Mouse (Mus musculus) brain, adult 10 weeks (tissue): ENCODE results near the gene Ccl26. TPM values are rescaled to one million over a fixed set of nuclear protein-coding genes. Genes with fewer than 3 reads are reported as not detected.

Experiments used
- polyA plus RNA-seq: library from polyadenylated mRNA; stranded (reverse); fragments of 350-450 nt; fragmentation: Illumina TruSeq; extraction: RNeasy Lipid Tissue Mini Kit (QIAGEN cat#74804); gene quantifications from one replicate; pipeline ENCODE4 v1.2.3, GENCODE M21; 2015; ENCODE audit warnings: low read depth, low replicate concordance

The Ccl26 gene
- not detected for polyA plus RNA-seq

GRCm38 (mm10) chr5:135563469-135563868, at the start of gene Ccl26:
Gene Ccl26, minus strand, starts transcription at chr5:135563569.

GRCm38 (mm10) chr5:135573006-135573405, 9.6 kb upstream of the Ccl26 start, which contains the start of gene Ccl24:
Gene Ccl24, minus strand, starts transcription at chr5:135573049.

DNA sequence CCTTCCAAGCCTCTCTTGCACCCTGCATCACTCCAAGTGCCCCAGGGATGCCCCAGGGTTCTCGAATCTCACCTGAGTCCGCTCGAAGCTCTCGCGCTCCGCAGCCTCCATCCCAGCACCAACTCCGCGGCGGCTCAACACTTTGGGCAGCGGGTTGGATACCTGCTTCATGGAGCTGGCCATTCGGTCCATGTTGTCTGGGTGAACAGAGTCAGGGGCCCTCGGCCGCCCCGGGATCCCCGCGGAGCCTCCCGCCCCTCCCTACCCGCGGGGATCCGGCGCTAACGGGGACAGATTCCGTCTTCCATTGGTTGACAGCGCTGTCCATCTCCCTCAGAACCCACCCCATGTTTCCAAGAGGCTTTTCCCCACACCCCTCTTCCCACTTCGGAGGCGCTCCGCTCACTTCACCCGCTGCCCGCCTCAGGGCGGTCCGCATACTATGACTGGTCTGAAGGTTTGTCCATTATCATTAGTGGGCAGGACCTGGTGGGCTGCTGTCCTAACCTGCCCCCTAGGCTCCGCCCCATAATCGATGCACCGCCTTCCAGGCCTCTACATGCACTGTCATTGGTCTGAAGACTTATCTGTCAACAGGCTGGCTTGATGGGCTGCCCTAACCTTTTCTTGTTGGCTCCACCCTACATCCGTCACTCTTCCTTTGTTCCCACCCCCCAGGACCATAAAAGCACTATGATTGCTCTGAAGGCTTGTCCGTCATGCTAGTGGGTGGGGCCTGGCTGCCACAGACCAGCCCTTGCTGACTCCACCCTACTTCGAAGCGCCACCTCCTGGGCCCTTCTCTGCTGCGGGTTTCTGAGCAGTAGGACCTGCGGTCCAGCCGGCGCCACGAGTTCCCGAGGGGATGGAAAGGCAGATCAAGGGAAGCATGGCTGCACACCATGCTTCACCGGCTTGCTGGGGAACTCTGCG, 18.2 kb downstream of the Ccl26 start, which contains the start of gene Hip1:
TSS of gene Hip1 (minus strand) at position 256 of the 933 bp plus-strand sequence.

Other genes with a start within 250 kb of the Ccl26 start
- gene Fkbp6, start 213.5 kb downstream of the Ccl26 start, polyA plus RNA-seq, result not detected
- not detected for gene Trim50, start 210.3 kb downstream of the Ccl26 start, polyA plus RNA-seq
- gene Nsun5, start 193.6 kb downstream of the Ccl26 start, polyA plus RNA-seq, result 15.1 TPM
- 28.4 TPM for gene Pom121, start 169.0 kb downstream of the Ccl26 start, polyA plus RNA-seq
- 26.4 TPM for gene Hip1, start 18.4 kb downstream of the Ccl26 start, polyA plus RNA-seq
- 0.70 TPM for gene Ccl24, start 9.5 kb upstream of the Ccl26 start, polyA plus RNA-seq
- gene Rhbdd2, start 69.0 kb upstream of the Ccl26 start, polyA plus RNA-seq, result 63.0 TPM
- 60.6 TPM for gene Por, start 106.5 kb upstream of the Ccl26 start, polyA plus RNA-seq
- 25.0 TPM for gene Tmem120a, start 180.9 kb upstream of the Ccl26 start, polyA plus RNA-seq
- gene Styxl1, start 214.8 kb upstream of the Ccl26 start, polyA plus RNA-seq, result 0.51 TPM
- 526 TPM for gene Mdh2, start 214.9 kb upstream of the Ccl26 start, polyA plus RNA-seq
- 41.7 TPM for gene Srrm3, start 243.3 kb upstream of the Ccl26 start, polyA plus RNA-seq